8 mouse cellular contexts compared by ENCODE assay signal in the genomic region with DNA sequence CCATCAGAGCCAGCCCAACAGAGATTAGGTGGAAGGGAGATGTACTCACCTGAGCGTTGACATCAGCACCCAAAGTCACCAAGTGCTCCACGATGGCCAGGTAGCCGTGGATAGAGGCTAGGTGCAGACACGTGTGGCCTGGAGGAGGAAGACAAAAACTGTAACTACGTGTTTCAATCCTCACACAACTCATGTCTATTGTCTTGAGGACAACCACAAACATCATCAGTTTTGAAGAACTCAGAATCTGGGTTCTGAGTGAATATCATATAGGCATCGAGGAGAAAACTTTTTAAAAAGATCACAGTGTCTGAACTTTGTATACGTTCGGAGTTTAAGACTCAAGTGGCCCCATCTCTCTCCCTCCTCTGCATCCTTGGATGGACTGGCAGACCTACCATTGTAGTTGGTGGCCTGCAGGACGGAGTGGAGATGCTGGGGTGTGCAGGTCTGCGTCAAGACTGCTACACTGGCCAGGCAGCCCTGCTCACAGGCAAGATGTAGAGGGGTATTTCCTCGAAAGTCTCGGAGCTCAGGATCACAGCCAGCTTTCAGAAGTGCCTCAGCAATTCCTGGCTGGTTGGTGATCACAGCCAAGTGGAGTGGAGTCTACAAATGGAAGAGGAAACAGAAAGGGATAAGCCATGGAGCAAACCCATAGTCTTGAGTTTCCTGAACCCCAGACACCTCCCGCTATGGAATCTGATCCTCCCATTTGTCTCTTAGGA. TPM values are rescaled to one million over a fixed set of nuclear protein-coding genes. Genes with fewer than 3 reads are reported as not detected.
DNase-seq lines count a peak whose midpoint lies in the region; ATAC-seq and TF ChIP-seq lines count a peak whose summit lies in the region.

No protein-coding gene starts in this region.

- H3K4me1 ChIP-seq in neural tube, embryonic 11.5 days (ENCODE audit: control insufficient read depth, insufficient read depth, low read length), result peaks cover 6% of the 10 kb centered on the region
- H3K4me1 ChIP-seq in intestine, postnatal 0 days (replicated peaks; ENCODE audit: control insufficient read depth, insufficient read depth, low read length), result no peaks in the 10 kb centered on the region

- peak overlapping the region; percentile 69 for H3K4me2 ChIP-seq in neural tube, embryonic 11.5 days (ENCODE audit: low read depth)
- H3K4me2 ChIP-seq in intestine, postnatal 0 days (replicated peaks; ENCODE audit: low read depth), result peak overlapping the region; percentile 70

- 84% methylated on average over 13 of the region's 13 CpGs for WGBS in neural tube, embryonic 11.5 days
- 62% methylated on average over 13 of the region's 13 CpGs for WGBS in intestine, postnatal 0 days

- no peaks in the 10 kb centered on the region for H3K9me3 ChIP-seq in neural tube, embryonic 11.5 days (ENCODE audit: control insufficient read depth, low read length)
- H3K9me3 ChIP-seq in intestine, postnatal 0 days (ENCODE audit: control insufficient read depth), result no peaks in the 10 kb centered on the region

- H3K27ac ChIP-seq in neural tube, embryonic 11.5 days (ENCODE audit: low read depth, low read length), result peak overlapping the region; percentile 94; the same call in 1 of the 2 replicates
- H3K27ac ChIP-seq in intestine, postnatal 0 days (ENCODE audit: low read depth, low read length), result peak overlapping the region; percentile 97

- no peak for DNase-seq in neural tube, embryonic 11.5 days (ENCODE audit: low spot score)
- no peak for DNase-seq in neural tube, embryonic 10.5 days (ENCODE audit: extremely low spot score, low spot score)
- peak; percentile 39 to 42 for DNase-seq in cerebellum, adult 18-20 months
- peak; percentile 78 to 83 for DNase-seq in heart, adult 18-20 months
- peak; percentile 72 for DNase-seq in lung, postnatal 36 days
- DNase-seq in c-Kit-positive CD71-positive TER-119-positive erythroid progenitor cells, embryonic 14.5 days (ENCODE audit: low spot score), result no peak
- DNase-seq in layer of hippocampus, adult 9-10 months (ENCODE audit: low spot score), result no peak

- no peak for TF ChIP-seq CTCF in intestine, postnatal 0 days (IDR thresholded peaks at IDR 0.05; ENCODE audit: low read depth)

- H3K27me3 ChIP-seq in neural tube, embryonic 11.5 days (ENCODE audit: control insufficient read depth, insufficient read depth, low read length), result no peaks in the 10 kb centered on the region
- H3K27me3 ChIP-seq in intestine, postnatal 0 days (replicated peaks; ENCODE audit: control insufficient read depth, insufficient read depth, low read length), result no peaks in the 10 kb centered on the region

- peaks cover 3% of the 10 kb centered on the region; the same call in 1 of the 2 replicates for H3K36me3 ChIP-seq in neural tube, embryonic 11.5 days (ENCODE audit: control insufficient read depth, insufficient read depth, low read length)
- peaks cover 34% of the 10 kb centered on the region for H3K36me3 ChIP-seq in intestine, postnatal 0 days (ENCODE audit: control insufficient read depth, insufficient read depth)

- no peak for ATAC-seq in neural tube, embryonic 11.5 days (ENCODE audit: insufficient read depth, low FRiP score, low TSS enrichment)
- no peak for ATAC-seq in intestine, postnatal 0 days

- H3K9ac ChIP-seq in neural tube, embryonic 11.5 days (ENCODE audit: low read length), result peak overlapping the region; percentile 90
- peak overlapping the region; percentile 88 for H3K9ac ChIP-seq in intestine, postnatal 0 days (ENCODE audit: low read depth, low read length)

- peak overlapping the region; percentile 78 for H3K4me3 ChIP-seq in neural tube, embryonic 11.5 days (ENCODE audit: low read depth, low read length)
- peak overlapping the region; percentile 70 for H3K4me3 ChIP-seq in intestine, postnatal 0 days (ENCODE audit: low read depth, low read length)

RNA-seq across cellular contexts. Expression of a gene that starts 1.6 kb away (rescaled TPM):
- 44.7 and 46.9 TPM in 2 replicates for polyA plus RNA-seq in neural tube, embryonic 11.5 days (2014; fragmentation: Nextera tagmentation; extraction: Ambion mirVana)
- 10 to 100 TPM; 59.5 to 74.3 TPM for total RNA-seq in heart, adult 18-20 months (2021)
- 47.1 and 49.7 TPM in 2 replicates for polyA plus RNA-seq in intestine, postnatal 0 days (2015; fragmentation: Nextera tagmentation; extraction: Ambion mirVana)

Comparison
In these comparisons a context has a peak if more than half of its experiments do, and no peak if none do; other contexts are left out.
1. DNase-seq: peak in cerebellum, adult 18-20 months (2 of 2), heart, adult 18-20 months (2 of 2) and lung, postnatal 36 days (single experiment); none in neural tube, embryonic 11.5 days (single experiment), neural tube, embryonic 10.5 days (single experiment), c-Kit-positive CD71-positive TER-119-positive erythroid progenitor cells, embryonic 14.5 days (single experiment) and layer of hippocampus, adult 9-10 months (single experiment).